Mouse (Mus musculus): ENCODE measurements around the gene Tspan17. TPM values are rescaled to one million over a fixed set of nuclear protein-coding genes. Genes with fewer than 3 reads are reported as not detected.
"Not testable (repeated sequence)": the region's sequence is repeated elsewhere in the genome, so short reads cannot be mapped to it uniquely, and the experiment has no call there.

Tspan17 gene
- total RNA-seq, 2 experiments from 2014 or later, result 23.0 to 25.8 TPM

GRCm38 (mm10) chr13:54759496-54759895 is 29.7 kb upstream of the Tspan17 start:
- intact Hi-C loops (cut with DNase I; ENCODE audit: low total_unique reads), result no loop called here
- no peak for DNase-seq

- DNase-seq, result no peak
- intact Hi-C loops (cut with DNase I; ENCODE audit: low total_unique reads), result no loop called here
These were observed 28.9 kb upstream of the Tspan17 start for GRCm38 (mm10) chr13:54760164-54760795.

GRCm38 (mm10) chr13:54760906-54761305 is 28.3 kb upstream of the Tspan17 start:
- intact Hi-C loops (cut with DNase I; ENCODE audit: low total_unique reads), result no loop called here
- DNase-seq, result no peak

- no peak for DNase-seq
- intact Hi-C loops (cut with DNase I; ENCODE audit: low total_unique reads), result no loop called here
These were observed 23.6 kb upstream of the Tspan17 start for GRCm38 (mm10) chr13:54765281-54766191.

- intact Hi-C loops (cut with DNase I; ENCODE audit: low total_unique reads), result no loop called here
- DNase-seq, result peak; percentile 53
These were observed 22.9 kb upstream of the Tspan17 start, which contains the start of gene Sncb for GRCm38 (mm10) chr13:54766192-54766768. Gene Sncb (minus strand): TSS chr13:54766595.

GRCm38 (mm10) chr13:54767012-54767411 is 22.2 kb upstream of the Tspan17 start:
- intact Hi-C loops (cut with DNase I; ENCODE audit: low total_unique reads), result no loop called here
- DNase-seq, result no peak

- DNase-seq, result peak; percentile 58
- intact Hi-C loops (cut with DNase I; ENCODE audit: low total_unique reads), result no loop called here
These were observed 8.6 kb upstream of the Tspan17 start for GRCm38 (mm10) chr13:54780592-54780991.

GRCm38 (mm10) chr13:54781086-54781485 is 8.1 kb upstream of the Tspan17 start:
- intact Hi-C loops (cut with DNase I; ENCODE audit: low total_unique reads), result no loop called here
- DNase-seq, result no peak

GRCm38 (mm10) chr13:54783235-54783634 is 5.9 kb upstream of the Tspan17 start:
- intact Hi-C loops (cut with DNase I; ENCODE audit: low total_unique reads), result no loop called here
- DNase-seq, result no peak

GRCm38 (mm10) chr13:54783698-54784097 is 5.5 kb upstream of the Tspan17 start, which contains the start of gene Eif4e1b:
Gene Eif4e1b (plus strand): TSS chr13:54783998.
- intact Hi-C loops (cut with DNase I; ENCODE audit: low total_unique reads), result no loop called here
- no peak for DNase-seq

GRCm38 (mm10) chr13:54787591-54787990 is 1.6 kb upstream of the Tspan17 start:
- DNase-seq; intact Hi-C loops (cut with DNase I; ENCODE audit: low total_unique reads): not testable (repeated sequence)

- peak; percentile 61 for DNase-seq
- intact Hi-C loops (cut with DNase I; ENCODE audit: low total_unique reads), result loop anchor here (10.0 kb wide), 1 partner anchor 385 kb away; no protein-coding TSS in a partner anchor
These were observed 602 bp downstream of the Tspan17 start for GRCm38 (mm10) chr13:54789561-54790397.

- no peak for DNase-seq
- intact Hi-C loops (cut with DNase I; ENCODE audit: low total_unique reads), result loop anchor here (10.0 kb wide), 1 partner anchor 382 kb away; no protein-coding TSS in a partner anchor
These were observed 3.4 kb downstream of the Tspan17 start for GRCm38 (mm10) chr13:54792259-54793230.

GRCm38 (mm10) chr13:54794002-54794577 is 4.9 kb downstream of the Tspan17 start:
- no peak for DNase-seq
- intact Hi-C loops (cut with DNase I; ENCODE audit: low total_unique reads), result loop anchor here (10.0 kb wide), 1 partner anchor 381 kb away; no protein-coding TSS in a partner anchor

GRCm38 (mm10) chr13:54794843-54795242 is 5.7 kb downstream of the Tspan17 start:
- intact Hi-C loops (cut with DNase I; ENCODE audit: low total_unique reads), result loop anchor here (5.0 to 10.0 kb wide), 2 partner anchors 277 to 380 kb away; no protein-coding TSS in a partner anchor
- no peak for DNase-seq

- DNase-seq, result no peak
These were observed 8.2 kb downstream of the Tspan17 start for GRCm38 (mm10) chr13:54797356-54797755.

GRCm38 (mm10) chr13:54797861-54798643 is 8.9 kb downstream of the Tspan17 start:
- intact Hi-C loops (cut with DNase I; ENCODE audit: low total_unique reads), result loop anchor here (5.0 to 10.0 kb wide), 2 partner anchors 274 to 377 kb away; no protein-coding TSS in a partner anchor
- DNase-seq, result no peak

More at GRCm38 (mm10) chr13:54797356-54797755, 8.2 kb downstream of the Tspan17 start:
- intact Hi-C loops (cut with DNase I; ENCODE audit: low total_unique reads), result loop anchor here (5.0 to 10.0 kb wide), 2 partner anchors 275 to 377 kb away; no protein-coding TSS in a partner anchor
